Mouse (Mus musculus): ENCODE data around the gene Cux2.

The Cux2 gene

DNA sequence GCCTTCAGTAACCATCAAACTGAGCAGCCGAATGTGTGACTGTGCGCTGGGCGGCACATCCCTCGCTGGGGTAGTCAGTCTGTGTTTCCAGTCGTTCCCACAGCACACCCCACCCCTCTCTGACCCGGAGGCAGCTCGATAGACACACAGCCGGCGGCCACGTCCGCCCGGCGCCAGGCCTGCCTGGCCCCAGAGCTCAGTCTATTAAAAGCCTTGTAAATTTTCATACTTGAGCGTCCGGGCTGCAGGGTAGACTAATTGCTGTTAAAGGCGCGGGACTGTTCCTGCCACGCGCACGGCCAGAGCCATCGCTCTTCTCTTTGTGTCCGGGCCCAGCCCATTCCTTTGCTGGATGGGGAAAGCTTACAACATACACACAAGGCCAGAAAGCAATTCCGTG lies 135.9 kb downstream of the Cux2 start:
- DNase-seq = no peak

DNA sequence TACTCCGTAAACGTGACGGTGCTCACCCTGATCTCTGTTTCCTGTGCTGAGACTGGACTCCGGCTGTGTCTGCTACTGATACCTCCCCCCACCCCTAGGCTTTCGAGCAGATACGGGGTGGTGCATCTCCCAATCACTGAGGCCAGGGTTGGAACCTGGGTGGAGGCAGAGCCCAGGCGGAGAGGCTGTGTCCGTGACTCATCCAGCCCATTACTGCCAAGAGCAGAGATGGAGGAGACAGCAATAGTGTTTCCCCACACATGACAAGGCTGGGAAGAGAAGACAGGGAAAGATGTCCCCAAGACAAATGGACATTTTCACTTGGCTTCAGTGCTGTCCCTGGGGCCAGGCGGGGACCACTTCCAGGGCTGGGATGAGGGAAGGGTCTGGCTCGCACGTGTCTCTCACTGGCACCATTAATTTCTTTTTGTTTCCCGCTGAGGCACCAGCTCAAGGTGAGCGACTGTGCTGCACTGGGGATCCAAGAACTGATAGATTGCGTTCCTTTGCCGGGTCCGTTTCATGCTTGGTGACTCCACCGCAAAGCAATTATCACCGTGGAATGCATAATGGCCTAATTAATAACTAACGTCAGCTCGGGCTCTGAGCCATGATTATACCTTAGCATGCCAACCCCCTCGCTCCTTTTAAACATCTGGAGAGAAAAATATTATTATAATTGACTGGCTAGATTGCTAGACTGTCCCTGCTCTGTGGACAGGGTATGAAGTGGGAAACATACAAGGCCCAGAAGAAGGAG lies 140.5 kb downstream of the Cux2 start:
- no peak for DNase-seq

GRCm38 (mm10) chr5:121905671-121906070 lies 144.2 kb downstream of the Cux2 start:
- no peak for DNase-seq

GRCm38 (mm10) chr5:121904799-121905198 lies 145.1 kb downstream of the Cux2 start:
- DNase-seq = no peak

- no peak for DNase-seq
Measured at GRCm38 (mm10) chr5:121902809-121903745, 146.8 kb downstream of the Cux2 start.

DNA sequence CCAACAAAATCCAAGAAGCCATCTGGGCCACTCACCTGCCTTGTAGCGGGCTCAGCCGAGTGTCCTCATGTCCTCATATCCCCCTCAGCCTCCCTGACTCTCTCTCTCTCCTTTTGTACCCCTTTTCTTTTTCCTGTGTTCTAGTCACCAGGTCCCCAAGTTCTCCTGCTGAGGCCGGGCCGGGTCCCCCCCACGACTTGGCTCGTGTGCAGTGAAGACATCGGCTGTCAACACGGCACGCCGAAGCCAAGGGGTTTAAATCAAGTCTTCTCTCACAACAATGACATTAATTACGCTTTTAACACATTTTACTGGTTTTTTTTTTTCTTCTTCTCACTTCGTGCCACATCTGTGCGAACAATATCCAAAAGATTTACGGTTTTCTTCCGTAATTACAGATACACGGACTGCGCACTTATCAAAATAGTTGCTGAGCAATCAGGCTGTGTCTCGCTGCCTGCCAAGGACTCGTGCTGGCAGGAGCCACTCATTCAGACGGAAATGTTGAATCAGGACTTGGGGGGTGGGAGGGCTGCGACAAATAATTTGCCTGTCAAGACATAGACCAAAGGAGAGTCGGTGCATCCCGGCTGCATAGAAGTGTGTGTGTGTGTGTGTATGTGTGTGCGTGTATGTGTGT lies 154.7 kb downstream of the Cux2 start:
- DNase-seq = peak; percentile 56 to 58

DNA sequence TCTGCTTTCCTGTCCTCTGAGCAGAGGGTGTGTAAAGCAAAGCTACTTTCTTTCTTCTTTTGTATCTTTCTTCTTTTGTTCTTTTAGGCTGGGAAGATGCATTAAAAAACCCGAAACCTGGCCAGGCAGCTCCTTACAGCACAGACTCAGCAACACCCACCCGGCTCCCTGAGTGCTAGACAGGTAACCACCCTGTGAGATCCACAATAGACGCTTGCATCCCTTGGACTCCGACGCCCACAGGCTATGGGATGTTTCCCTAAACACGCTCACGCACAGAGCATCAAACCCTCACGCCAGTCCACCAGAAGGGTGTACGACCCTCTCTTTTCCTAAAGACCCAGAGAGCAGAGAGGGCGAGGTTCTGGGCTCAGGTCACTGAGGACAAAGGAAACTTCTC lies 155.3 kb downstream of the Cux2 start:
- DNase-seq = no peak

GRCm38 (mm10) chr5:121893581-121893980 lies 156.3 kb downstream of the Cux2 start:
- peak; percentile 41 to 54 for DNase-seq

GRCm38 (mm10) chr5:121892281-121892680 lies 157.6 kb downstream of the Cux2 start:
- no peak for DNase-seq

DNA sequence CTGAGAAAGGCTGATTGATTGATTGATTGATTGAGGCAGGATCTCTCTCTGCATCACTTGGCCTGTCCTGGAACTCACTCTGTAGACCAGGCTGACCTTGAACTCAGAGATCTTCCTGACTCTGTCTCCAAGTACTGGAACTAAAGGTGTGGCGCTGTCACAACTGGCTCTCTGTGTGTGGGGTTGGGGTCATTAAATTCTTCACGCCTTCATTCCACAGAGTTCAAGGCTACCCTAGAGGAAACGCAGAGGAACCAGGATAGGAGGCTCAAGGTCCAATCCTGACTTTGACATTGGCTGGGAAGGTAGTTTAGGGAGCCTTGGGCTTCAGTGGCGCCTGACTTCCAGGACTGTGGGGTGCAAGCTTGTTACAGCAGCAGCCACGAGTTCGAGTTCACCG lies 159.0 kb downstream of the Cux2 start:
- DNase-seq = no peak

DNA sequence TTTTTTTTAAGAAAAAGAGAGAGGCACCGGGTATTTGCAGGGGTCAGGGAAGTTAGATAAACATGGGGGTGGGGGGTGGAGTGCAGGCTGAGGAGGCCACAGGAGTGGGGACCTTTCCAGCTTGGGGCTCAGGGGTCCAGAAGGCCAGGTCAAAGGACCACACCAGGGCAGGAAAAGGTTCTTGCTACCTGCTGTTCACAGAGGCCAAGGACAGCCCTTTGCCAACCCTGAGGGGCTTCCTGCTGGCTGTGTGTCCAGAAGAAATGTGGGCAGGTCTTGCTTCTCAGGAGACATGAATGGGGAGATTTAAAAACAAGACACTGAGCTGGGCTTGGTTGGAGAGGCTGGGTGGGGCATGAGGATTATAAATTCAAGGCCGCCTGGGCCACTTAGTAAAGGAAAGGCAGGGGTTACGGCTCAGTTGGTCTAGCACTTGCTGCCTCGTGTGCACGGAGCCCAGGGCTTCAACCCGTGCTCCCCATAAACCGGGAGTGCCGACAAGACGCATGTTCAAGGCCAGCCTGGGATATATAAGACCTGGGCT lies 160.0 kb downstream of the Cux2 start:
- DNase-seq = no peak

DNA sequence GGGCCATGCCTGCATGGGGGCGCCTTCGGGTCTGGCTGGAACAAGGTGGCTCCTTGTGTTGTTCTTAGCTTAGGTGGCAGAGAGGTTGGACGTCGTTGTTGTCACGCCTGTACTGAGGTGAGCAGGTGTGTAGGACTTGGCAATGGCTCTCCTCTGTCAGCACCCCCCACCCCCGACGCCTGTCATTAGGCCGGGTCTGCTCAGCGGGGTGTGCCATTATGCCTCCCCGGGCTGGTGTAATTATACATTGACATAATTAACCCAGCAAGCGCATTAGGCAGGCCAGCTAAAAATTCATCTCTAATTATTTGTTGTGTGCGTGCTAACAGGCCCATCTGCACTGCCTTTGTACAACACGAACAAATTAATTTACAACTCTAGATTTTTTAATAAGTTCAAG lies 160.5 kb downstream of the Cux2 start:
- peak in 1 of 2 experiments; percentile 27 for DNase-seq

GRCm38 (mm10) chr5:121883356-121883755 lies 166.5 kb downstream of the Cux2 start:
- DNase-seq = no peak

DNA sequence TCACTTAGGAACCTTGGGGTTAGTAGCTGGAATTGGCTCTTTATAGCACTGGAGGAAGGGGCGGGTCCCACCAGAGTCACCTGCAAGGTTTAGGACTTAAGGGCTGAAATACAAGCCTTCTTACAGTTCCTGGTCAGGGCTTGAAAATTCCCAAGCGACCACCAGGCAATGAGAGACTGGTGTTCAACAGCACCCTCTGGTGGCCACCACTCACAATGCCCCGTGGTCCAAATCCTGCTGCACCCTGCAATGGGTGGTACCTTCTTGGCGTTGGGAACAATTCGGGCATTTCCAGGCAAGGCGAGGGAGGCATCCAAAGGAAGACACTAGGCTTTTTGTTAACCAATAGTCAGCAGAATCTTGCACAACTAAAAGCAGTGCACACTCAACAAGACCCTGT lies 170.7 kb downstream of the Cux2 start:
- DNase-seq = peak; percentile 62 to 74

DNA sequence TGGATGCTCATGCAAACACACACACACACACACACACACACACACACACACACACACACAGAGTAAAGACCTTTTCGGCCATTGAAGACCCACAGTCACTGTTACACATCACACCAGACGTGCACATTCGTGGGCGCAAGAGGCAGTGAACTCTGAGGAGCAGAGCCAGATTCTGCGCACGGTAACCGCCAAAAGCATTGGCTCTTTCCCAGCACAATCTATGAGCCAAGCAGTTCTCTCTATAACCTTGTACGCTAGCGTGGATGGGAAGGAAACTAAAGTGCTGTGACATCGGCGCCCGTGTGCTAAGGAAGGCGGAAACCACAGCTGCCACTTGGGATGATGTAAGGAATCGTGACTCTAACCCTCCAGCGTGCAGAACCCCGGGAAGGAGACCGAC lies 171.2 kb downstream of the Cux2 start:
- peak; percentile 58 for DNase-seq

GRCm38 (mm10) chr5:121876901-121877300 lies 173.0 kb downstream of the Cux2 start:
- no peak for DNase-seq

GRCm38 (mm10) chr5:121875041-121875440 lies 174.9 kb downstream of the Cux2 start:
- no peak for DNase-seq

DNA sequence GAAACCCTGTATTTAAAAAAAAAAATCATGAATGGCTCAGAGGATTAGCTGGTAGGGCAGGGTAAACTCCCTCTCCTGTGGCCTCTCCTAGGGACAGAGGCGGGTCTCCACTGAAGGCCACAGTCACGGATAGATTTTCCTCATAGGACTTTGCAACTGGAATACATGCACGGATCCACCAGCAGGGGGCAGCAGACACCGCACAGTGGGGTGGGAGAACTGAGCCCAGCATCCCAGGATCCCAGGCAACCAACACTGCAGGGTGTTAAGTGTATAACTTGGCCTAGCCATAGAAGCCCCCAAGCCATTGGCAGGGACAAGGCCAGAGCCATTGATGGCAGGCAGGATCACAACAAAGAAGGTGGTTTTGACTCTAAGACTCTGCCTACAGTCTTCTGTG lies 177.7 kb downstream of the Cux2 start:
- peak; percentile 88 to 93 for DNase-seq

- DNase-seq = no peak
Measured at GRCm38 (mm10) chr5:121871515-121872030, 178.3 kb downstream of the Cux2 start.

DNA sequence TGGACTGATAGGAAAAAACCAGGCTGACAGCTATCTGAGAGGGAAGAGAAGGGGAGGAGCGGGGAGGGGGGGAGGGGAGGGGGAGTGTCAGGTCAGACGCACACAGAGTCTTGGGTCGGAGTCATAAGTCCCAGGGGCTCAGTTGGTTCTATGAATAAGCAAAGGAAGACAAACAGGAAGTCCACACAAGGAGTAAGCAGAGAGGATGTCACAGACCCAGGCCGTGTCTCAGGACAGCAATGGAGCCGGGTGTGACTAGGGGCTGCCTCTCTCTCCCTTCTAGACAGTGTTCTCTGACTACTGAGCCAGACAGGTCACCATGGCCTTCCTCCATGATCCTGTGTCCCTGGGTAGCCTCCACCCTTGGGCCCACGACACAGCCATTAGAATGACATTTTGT lies 179.1 kb downstream of the Cux2 start:
- no peak for DNase-seq

DNA sequence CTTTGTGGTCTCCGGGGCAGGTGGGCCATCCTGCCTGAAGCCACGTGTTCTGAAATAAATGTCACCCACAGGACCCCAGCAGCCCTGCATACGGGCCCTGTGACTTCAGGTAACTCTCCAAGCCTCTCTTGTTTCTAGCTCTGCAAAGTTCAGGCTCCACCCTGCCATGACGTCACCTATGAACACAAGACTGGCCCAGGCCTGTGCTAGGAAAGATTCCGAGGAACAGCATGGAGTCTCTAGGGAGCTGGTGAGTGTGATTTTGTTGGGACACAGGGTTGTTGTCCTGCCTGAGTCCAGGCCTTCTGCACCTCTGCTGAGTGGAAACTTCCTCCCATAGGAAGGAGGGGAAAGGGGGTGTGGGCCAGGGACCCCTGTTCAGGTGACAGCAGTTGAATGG lies 181.9 kb downstream of the Cux2 start:
- DNase-seq = no peak

DNA sequence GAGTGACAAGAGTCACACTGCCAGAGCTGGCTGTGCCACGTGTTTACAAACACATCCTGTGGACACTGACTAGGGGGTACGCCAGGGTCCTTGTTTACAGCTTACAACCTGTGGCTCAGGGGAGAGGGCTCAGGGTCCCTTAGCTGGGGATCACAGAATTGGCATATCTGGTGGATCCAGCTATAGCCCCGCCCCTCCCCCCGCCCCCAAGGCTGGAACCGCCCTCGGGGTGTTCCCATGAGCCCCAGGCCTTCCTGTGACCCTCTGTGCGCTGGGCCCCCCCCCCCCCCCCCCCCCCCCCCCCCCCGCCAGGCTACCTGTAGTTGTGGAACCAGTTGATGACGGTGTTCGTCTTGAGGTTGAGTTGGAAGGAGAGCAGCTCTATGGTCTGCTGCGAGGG lies 185.6 kb downstream of the Cux2 start:
- no peak for DNase-seq

GRCm38 (mm10) chr5:121861964-121862363 lies 187.9 kb downstream of the Cux2 start:
- DNase-seq = no peak

Data from cerebellum, postnatal 14 days (tissue).